Mouse (Mus musculus) MEL (cell line): ENCODE data around the gene Cdc73.

Experiments
- CHD2 ChIP-seq: IDR thresholded peaks from 2 replicates; pipeline ENCODE4 v1.6.1; 2011; ENCODE audit warnings: low read length, improper control_type of control experiment
- CTCF ChIP-seq, 3 experiments: IDR thresholded peaks in 2 of 3; conservative IDR thresholded peaks in 1 of 3; 2 replicates each; pipeline ENCODE4 v1.5.1; 2011 to 2012; ENCODE audit warnings: low read length in 3 of 3, low read depth in 2 of 3, mild to moderate bottlenecking in 2 of 3, improper control_type of control experiment in 1 of 3, inconsistent platforms in 1 of 3, mixed read lengths in 1 of 3, moderate library complexity in 1 of 3; ENCODE audit not compliant: control insufficient read depth in 1 of 3, insufficient read depth in 1 of 3, poor library complexity in 1 of 3, severe bottlenecking in 1 of 3
- EP300 ChIP-seq, 2 experiments: IDR thresholded peaks; 2 replicates each; pipeline ENCODE4 v1.6.1; 2011; ENCODE audit warnings: improper control_type of control experiment in 2 of 2, low read length in 2 of 2, low read depth in 1 of 2, mild to moderate bottlenecking in 1 of 2
- MAZ ChIP-seq: IDR thresholded peaks from 2 replicates; pipeline ENCODE4 v1.6.1; 2012; ENCODE audit warnings: low read depth, mild to moderate bottlenecking, inconsistent platforms, low read length, improper control_type of control experiment
- MXI1 ChIP-seq: IDR thresholded peaks from 2 replicates; pipeline ENCODE4 v1.6.1; 2011; ENCODE audit warnings: mild to moderate bottlenecking, low read depth, low read length, improper control_type of control experiment
- POLR2A ChIP-seq, 2 experiments: IDR thresholded peaks; 2 replicates each; pipeline ENCODE4 v1.6.1; 2011 to 2012; ENCODE audit warnings: low read length in 2 of 2, mild to moderate bottlenecking in 2 of 2, control low read depth in 1 of 2, improper control_type of control experiment in 1 of 2, low read depth in 1 of 2, moderate library complexity in 1 of 2; ENCODE audit not compliant: control insufficient read depth in 1 of 2, insufficient read depth in 1 of 2, poor library complexity in 1 of 2
- RCOR1 ChIP-seq: IDR thresholded peaks from 2 replicates; pipeline ENCODE4 v1.6.1; 2012; ENCODE audit warnings: low read depth, mild to moderate bottlenecking, inconsistent platforms, low read length, improper control_type of control experiment
- ZKSCAN1 ChIP-seq: IDR thresholded peaks from 2 replicates; pipeline ENCODE4 v1.6.1; 2012; ENCODE audit warnings: low read depth, mild to moderate bottlenecking, inconsistent platforms, low read length, improper control_type of control experiment, moderate library complexity

GRCm38 (mm10) chr1:143731691-143732090 is 29.0 kb upstream of the Cdc73 start:
- TF ChIP-seq CTCF (IDR thresholded peaks at IDR 0.05 in 2 of 3, conservative IDR thresholded peaks at IDR 0.05 in 1 of 3; ENCODE audit: control insufficient read depth in 1 of 3, insufficient read depth in 1 of 3, low read depth in 2 of 3, low read length in 3 of 3, poor library complexity in 1 of 3, severe bottlenecking in 1 of 3) (no peak), EP300 (IDR thresholded peaks at IDR 0.05; ENCODE audit: low read depth in 1 of 2, low read length in 2 of 2) (no peak), CHD2 (no peak), RCOR1 (no peak), MXI1 (no peak), ZKSCAN1 (no peak), POLR2A (IDR thresholded peaks at IDR 0.05; ENCODE audit: control insufficient read depth in 1 of 2, insufficient read depth in 1 of 2, low read depth in 1 of 2, low read length in 2 of 2, poor library complexity in 1 of 2) (no peak), MAZ (no peak)
